Mouse (Mus musculus) spleen, adult 2 months (tissue): ENCODE data around the gene Mob1b. TPM values are rescaled to one million over a fixed set of nuclear protein-coding genes. Genes with fewer than 3 reads are reported as not detected.

Source experiments
- DNase-seq, 2 experiments: peaks; one replicate each; pipeline versions ENCODE4 v3.0.0 to v3.0.0-alpha.2; 2012 to 2021; ENCODE audit warnings: low spot score in 2 of 2, low read depth in 1 of 2
- H3K27ac ChIP-seq: fragments of 200-500 bp; 2 replicates; pipeline ENCODE4 v1.5.1; 2012; ENCODE audit warnings: low read length, inconsistent platforms; ENCODE audit not compliant: insufficient read depth
- H3K27me3 ChIP-seq: fragments of 200-500 bp; 2 replicates; pipeline ENCODE4 v1.6.1; 2012; ENCODE audit warnings: mild to moderate bottlenecking, moderate library complexity, low read length, inconsistent platforms; ENCODE audit not compliant: control insufficient read depth, insufficient read depth
- H3K36me3 ChIP-seq: fragments of 200-500 bp; 2 replicates; pipeline ENCODE4 v1.6.1; 2012; ENCODE audit warnings: mild to moderate bottlenecking, low read length, inconsistent platforms; ENCODE audit not compliant: control insufficient read depth, insufficient read depth
- H3K4me1 ChIP-seq: fragments of 200-500 bp; 2 replicates; pipeline ENCODE4 v1.6.1; 2011; ENCODE audit warnings: inconsistent platforms; ENCODE audit not compliant: control insufficient read depth, insufficient read depth, insufficient read length
- H3K4me3 ChIP-seq: fragments of 200-500 bp; 2 replicates; pipeline ENCODE4 v1.5.1; 2011; ENCODE audit warnings: mild to moderate bottlenecking, inconsistent platforms; ENCODE audit not compliant: insufficient read depth, insufficient read length; ENCODE audit errors: extremely low read depth
- CTCF ChIP-seq: fragments of 200-500 bp; IDR thresholded peaks from 2 replicates; pipeline ENCODE4 v1.5.1; 2011; ENCODE audit warnings: mild to moderate bottlenecking, inconsistent platforms; ENCODE audit not compliant: insufficient read depth, insufficient read length, insufficient replicate concordance; ENCODE audit errors: extremely low read depth
- WGBS: fragments of 180-500 bp; shearing (Covaris S2); methylation state at CpG from one replicate; pipeline ENCODE4 v1.1.7; 2018; 5-methylcytosine and 5-hydroxymethylcytosine counted together
- polyA plus RNA-seq: library from polyadenylated mRNA; depleted of rRNA; stranded (reverse); fragments of >200 nt; gene quantifications from 2 replicates; pipeline ENCODE4 v1.2.3, GENCODE M21; 2012; rRNA removed

Gene Mob1b
- polyA plus RNA-seq, 1 experiment: 1.1 TPM

DNA sequence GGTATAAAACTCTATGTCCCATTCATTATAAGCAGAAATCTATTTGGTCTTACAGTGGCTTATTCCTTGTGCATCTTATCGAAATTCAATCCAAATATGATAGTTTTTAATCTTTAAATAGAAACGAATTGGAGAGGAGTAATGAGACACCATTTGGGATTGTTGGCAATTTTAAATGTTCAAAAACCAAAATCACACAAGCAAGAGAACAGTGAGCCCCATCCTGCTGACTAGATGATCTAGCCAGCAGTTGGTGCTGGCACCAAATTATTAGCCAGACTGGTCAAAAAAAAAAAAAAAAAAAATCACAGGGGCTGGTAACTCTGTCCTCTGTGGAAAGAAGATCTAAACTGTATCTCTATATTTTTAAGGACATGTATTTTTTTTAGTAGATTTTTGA, 92.5 kb downstream of the Mob1b start:
- Histone ChIP-seq H3K4me1 (no peaks in the 10 kb centered on the region), H3K4me3 (no peak overlapping the region), H3K27ac (no peak overlapping the region), H3K36me3 (no peaks in the 10 kb centered on the region), H3K27me3 (no peaks in the 10 kb centered on the region; the same call in 1 of the 2 replicates)
- no peak for DNase-seq
- 77% methylated on average over 2 of the region's 2 CpGs for WGBS
- no peak for TF ChIP-seq CTCF

Other genes with a start within 250 kb of the Mob1b start
- not detected in 2 replicates for gene Enam, start 232.9 kb upstream of the Mob1b start, polyA plus RNA-seq
- gene Jchain, start 193.0 kb upstream of the Mob1b start, polyA plus RNA-seq: 383 and 430 TPM in 2 replicates
- gene Utp3, start 166.4 kb upstream of the Mob1b start, polyA plus RNA-seq: 9.3 and 14.0 TPM in 2 replicates
- gene Rufy3, start 155.8 kb upstream of the Mob1b start, polyA plus RNA-seq: 3.7 and 4.7 TPM in 2 replicates
- 12.0 and 18.6 TPM in 2 replicates for gene Grsf1, start 44.7 kb upstream of the Mob1b start, polyA plus RNA-seq
- gene Dck, start 44.1 kb downstream of the Mob1b start, polyA plus RNA-seq: 6.7 and 8.6 TPM in 2 replicates
- 0.14 TPM in 2 replicates for gene Slc4a4, start 166.0 kb downstream of the Mob1b start, polyA plus RNA-seq